Mouse (Mus musculus) midbrain, embryonic 15.5 days (tissue): ENCODE data around the gene Lage3. TPM values are rescaled to one million over a fixed set of nuclear protein-coding genes. Genes with fewer than 3 reads are reported as not detected.
"Not testable (repeated sequence)": the region's sequence is repeated elsewhere in the genome, so short reads cannot be mapped to it uniquely, and the experiment has no call there.

ENCODE experiments used
- ATAC-seq: fragments of 200-750 bp; cut with Nextera tagmentation; replicated peaks from 2 replicates; pipeline ENCODE4 v1.8.0; 2017; ENCODE audit warnings: moderate TSS enrichment
- H3K27ac ChIP-seq: fragments of 300-500 bp; sonication (generic); 2 replicates; pipeline ENCODE4 v1.5.1; 2015; ENCODE audit warnings: mild to moderate bottlenecking, inconsistent platforms
- H3K27me3 ChIP-seq: fragments of 300-500 bp; sonication (generic); replicated peaks from 2 replicates; pipeline ENCODE4 v1.6.1; 2015; ENCODE audit warnings: inconsistent platforms
- H3K36me3 ChIP-seq: fragments of 300-500 bp; sonication (generic); replicated peaks from 2 replicates; pipeline ENCODE4 v1.6.1; 2015; ENCODE audit warnings: inconsistent platforms
- H3K4me1 ChIP-seq: fragments of 300-500 bp; sonication (generic); 2 replicates; pipeline ENCODE4 v1.6.1; 2015; ENCODE audit warnings: inconsistent platforms
- H3K4me2 ChIP-seq: fragments of 300-500 bp; sonication (generic); 2 replicates; pipeline ENCODE4 v1.6.1; 2015; ENCODE audit warnings: inconsistent platforms, mild to moderate bottlenecking, moderate library complexity
- H3K4me3 ChIP-seq: fragments of 300-500 bp; sonication (generic); 2 replicates; pipeline ENCODE4 v1.5.1; 2015; ENCODE audit warnings: mild to moderate bottlenecking, inconsistent platforms
- H3K9ac ChIP-seq: fragments of 300-500 bp; sonication (generic); 2 replicates; pipeline ENCODE4 v1.6.1; 2015; ENCODE audit warnings: mild to moderate bottlenecking, inconsistent platforms
- H3K9me3 ChIP-seq: fragments of 300-500 bp; sonication (generic); 2 replicates; pipeline ENCODE4 v1.6.1; 2016; ENCODE audit warnings: inconsistent platforms
- WGBS: fragments of 180-500 bp; shearing (Covaris S2); methylation state at CpG from one replicate; pipeline ENCODE4 v1.1.7; 2015; ENCODE audit warnings: mixed read lengths; 5-methylcytosine and 5-hydroxymethylcytosine counted together
- polyA plus RNA-seq: library from polyadenylated mRNA; unstranded; fragments of >200 nt; fragmentation: Nextera tagmentation; extraction: Ambion mirVana; gene quantifications from 2 replicates; pipeline ENCODE4 v1.2.1, GENCODE M21; 2015

The Lage3 gene
- polyA plus RNA-seq: 59.8 and 62.3 TPM in 2 replicates

DNA sequence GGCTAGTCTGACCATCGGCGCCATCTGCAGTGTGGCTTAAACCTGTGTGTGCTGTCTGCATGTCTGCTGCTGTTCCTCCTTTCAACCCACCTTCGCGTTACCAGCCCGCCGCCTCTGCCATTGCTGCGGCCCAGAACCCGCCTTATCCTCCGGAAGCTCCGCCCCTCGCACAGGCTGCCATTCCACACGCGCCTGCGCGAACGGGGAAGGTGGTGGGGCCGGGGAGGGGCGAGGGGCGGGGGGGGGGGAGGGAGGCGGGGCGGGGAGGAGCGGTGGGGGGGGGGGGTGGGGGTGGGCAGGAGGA is at the start of gene Lage3:
TSS of gene Lage3 (minus strand) at position 152 of the 304 bp plus-strand sequence.
- Histone ChIP-seq H3K9ac (peak within 1 kb of the TSS; percentile 45), H3K9me3 (no peaks in the 10 kb centered on the region), H3K4me3 (peak within 1 kb of the TSS; percentile 43), H3K4me2 (peak within 1 kb of the TSS; percentile 59), H3K36me3 (no peaks in the 10 kb centered on the region), H3K4me1 (no peaks in the 10 kb centered on the region), H3K27me3 (no peaks in the 10 kb centered on the region), H3K27ac (peak within 1 kb of the TSS; percentile 71)
- WGBS: 19% methylated on average over 12 of the region's 22 CpGs
- ATAC-seq: peak; percentile 93

DNA sequence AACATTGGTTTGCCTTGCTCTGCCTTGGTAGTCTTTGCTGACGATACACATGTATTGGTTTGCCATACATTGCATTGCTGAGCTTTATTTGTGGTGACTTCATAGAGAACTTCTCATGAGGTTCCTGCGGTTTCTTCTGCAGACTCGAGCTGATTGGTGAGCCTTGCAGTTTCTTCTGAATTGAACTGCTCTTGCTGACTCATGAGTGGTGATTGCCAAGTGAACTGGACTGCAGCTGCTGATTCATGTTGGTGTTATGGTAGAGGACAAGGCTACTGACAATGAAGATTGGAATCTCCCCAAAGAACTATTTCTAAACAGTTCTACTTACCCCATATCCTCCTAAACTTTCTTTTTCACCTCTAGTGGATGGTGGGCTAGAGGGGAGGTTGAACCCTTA is 46.7 kb upstream of the Lage3 start:
- Histone ChIP-seq H3K36me3 (no peaks in the 10 kb centered on the region), H3K9ac (no peak overlapping the region), H3K27me3 (no peaks in the 10 kb centered on the region), H3K4me2 (no peak overlapping the region), H3K4me1 (no peaks in the 10 kb centered on the region), H3K4me3 (no peak overlapping the region), H3K9me3 (no peaks in the 10 kb centered on the region), H3K27ac (no peak overlapping the region)
- WGBS: 79% methylated on average over 3 of the region's 3 CpGs
- no peak for ATAC-seq

DNA sequence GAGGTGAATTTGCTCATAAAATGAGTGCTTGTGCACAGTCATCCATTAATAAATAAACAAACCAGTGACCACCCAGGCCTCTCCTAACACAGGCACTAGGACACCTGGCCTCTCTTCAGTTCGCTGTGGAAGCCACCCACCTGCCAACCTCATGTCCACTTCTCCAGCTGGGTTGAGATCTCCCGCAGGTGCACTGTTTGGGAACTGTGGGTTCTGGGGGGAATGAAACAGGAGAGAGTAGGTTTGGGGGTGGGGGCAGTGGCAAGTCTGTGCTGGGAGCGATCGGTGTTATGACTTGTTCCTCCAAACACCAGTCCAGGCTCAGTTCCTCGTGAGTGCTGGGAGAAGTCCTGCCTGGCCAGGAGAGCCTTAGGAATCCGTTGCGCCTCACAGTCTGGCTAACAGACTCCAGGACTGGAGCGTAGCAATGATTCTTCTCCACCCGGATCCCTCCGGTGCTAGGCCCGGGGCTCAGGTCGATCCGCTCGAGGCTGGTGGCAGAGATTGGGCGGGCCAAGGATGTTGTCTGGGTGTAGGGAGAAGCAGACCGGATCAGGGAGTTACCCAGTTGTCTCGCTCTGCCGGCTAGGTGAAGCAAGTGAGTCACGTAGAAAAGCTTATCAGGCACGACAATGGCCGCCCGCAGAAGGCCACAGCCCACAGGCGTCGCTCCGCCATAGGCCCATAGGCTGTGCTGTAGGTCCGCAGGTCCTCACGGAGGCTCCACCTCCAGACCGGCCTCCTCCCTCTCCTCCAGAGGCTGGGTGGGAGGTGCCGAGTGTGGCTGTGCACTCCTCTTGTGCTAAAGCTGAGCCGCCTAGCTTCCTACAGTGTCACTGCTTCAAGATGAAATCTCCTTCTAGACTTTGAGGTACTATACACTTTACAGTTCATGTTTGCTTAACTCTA is 39.4 kb upstream of the Lage3 start, which contains the start of the genes Fam3a and Ikbkg:
TSS of gene Fam3a (minus strand) at position 738 of the 909 bp plus-strand sequence.
TSS of gene Ikbkg (plus strand) at position 756 of the 909 bp plus-strand sequence.
- Histone ChIP-seq H3K9me3 (no peaks in the 10 kb centered on the region), H3K27ac (peak within 1 kb of the TSS; percentile 87), H3K9ac (peak within 1 kb of the TSS; percentile 58), H3K4me1 (peaks cover 16% of the 10 kb centered on the region), H3K4me2 (peak within 1 kb of the TSS; percentile 59), H3K36me3 (no peaks in the 10 kb centered on the region), H3K4me3 (peak within 1 kb of the TSS; percentile 47), H3K27me3 (no peaks in the 10 kb centered on the region)
- peak; percentile 100 for ATAC-seq
- 23% methylated on average over 30 of the region's 30 CpGs for WGBS

DNA sequence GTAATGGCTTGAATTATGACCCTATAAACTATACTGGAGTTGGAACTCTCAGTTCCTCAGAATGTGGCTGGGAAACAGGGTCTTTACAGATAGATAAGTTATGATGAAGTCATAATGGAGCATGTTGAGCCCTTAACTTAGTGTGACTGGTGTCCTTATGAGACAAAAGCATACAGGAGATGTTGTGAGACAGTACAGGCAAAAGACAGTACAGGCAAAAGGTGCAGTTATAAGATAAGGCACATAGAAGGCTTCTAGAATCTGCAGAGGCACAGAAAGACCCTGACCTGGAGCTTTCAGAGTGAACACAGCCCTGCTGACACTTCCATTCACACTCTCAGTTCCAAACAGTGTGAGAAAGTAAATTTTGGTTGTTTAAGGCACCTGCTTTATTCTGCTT is 34.7 kb upstream of the Lage3 start:
- no peak overlapping the region for H3K27ac ChIP-seq
- H3K27me3 ChIP-seq: no peaks in the 10 kb centered on the region
- H3K9ac ChIP-seq: no peak overlapping the region
- peaks cover 11% of the 10 kb centered on the region for H3K4me1 ChIP-seq
- no peaks in the 10 kb centered on the region for H3K36me3 ChIP-seq
- H3K4me2 ChIP-seq: no peak overlapping the region
- H3K9me3 ChIP-seq: no peaks in the 10 kb centered on the region
- no peak overlapping the region for H3K4me3 ChIP-seq
- ATAC-seq: no peak

DNA sequence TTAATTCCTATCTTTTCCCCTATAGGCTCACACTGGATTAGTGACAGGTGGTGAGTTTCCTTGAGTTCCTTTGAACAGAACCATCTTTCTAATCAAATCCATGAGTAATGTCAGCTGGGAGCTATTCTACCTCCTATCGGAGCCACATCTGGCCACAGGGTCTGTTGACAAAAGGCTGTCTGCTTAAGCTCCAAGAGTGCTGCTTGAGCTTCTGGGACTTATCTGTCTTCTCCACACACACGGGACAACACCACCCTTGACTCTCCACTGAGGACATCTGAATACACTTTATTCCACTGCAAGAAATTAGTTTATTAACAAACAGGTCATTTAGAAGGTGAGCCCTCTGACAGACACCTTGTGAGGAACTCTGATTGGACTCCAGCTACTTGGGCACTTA is 31.0 kb upstream of the Lage3 start:
- WGBS: 85% methylated on average over 2 of the region's 2 CpGs
- H3K36me3 ChIP-seq: no peaks in the 10 kb centered on the region

DNA sequence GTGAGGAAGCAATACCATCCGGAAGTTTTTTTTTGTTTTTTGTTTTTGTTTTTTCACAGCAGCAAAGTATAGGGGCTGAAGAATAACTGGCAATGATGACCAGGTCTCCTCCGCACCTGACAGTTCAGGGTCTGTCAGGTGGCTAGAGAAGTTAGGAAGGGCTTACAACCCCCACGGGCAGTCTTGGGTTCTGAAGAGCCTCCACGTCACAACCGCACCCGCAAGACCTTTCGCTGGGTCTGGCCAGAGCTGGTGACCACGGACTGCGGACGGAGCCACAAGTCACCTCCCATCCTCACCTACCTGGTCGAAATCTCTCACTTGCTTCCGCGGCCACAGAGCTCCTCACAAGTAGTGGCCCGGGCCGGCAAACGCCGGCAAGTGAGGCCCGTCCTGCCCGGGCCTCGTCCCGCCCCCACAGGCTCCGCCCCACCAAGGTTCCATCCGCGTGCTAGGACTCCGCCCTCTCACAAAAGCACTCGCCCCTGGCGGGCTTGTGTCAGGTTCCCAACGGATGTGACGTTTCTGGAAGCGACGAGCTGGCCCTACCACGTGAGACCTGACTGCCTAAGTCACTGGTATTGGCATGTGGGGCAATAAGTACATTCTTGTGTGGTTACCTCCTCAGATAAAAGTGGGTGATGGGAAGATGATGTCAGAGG is 19.6 kb upstream of the Lage3 start, which contains the start of the genes Ubl4a and Slc10a3:
TSS of gene Ubl4a (minus strand) at position 331 of the 662 bp plus-strand sequence.
TSS of gene Slc10a3 (minus strand) at position 462 of the 662 bp plus-strand sequence.
- H3K27me3 ChIP-seq: no peaks in the 10 kb centered on the region
- H3K4me2 ChIP-seq: peak within 1 kb of the TSS; percentile 71
- H3K4me3 ChIP-seq: peak within 1 kb of the TSS; percentile 47
- peak within 1 kb of the TSS; percentile 38; the same call in 1 of the 2 replicates for H3K27ac ChIP-seq
- H3K36me3 ChIP-seq: no peaks in the 10 kb centered on the region
- ATAC-seq: peak; percentile 87
- no peaks in the 10 kb centered on the region for H3K9me3 ChIP-seq
- peaks cover 5% of the 10 kb centered on the region; the same call in 1 of the 2 replicates for H3K4me1 ChIP-seq
- peak within 1 kb of the TSS; percentile 41 for H3K9ac ChIP-seq
- WGBS: 32% methylated on average over 32 of the region's 32 CpGs

More for the DNA sequence above, 31.0 kb upstream of the Lage3 start:
- no peak overlapping the region for H3K4me2 ChIP-seq
- no peaks in the 10 kb centered on the region for H3K27me3 ChIP-seq
- H3K4me3 ChIP-seq: no peak overlapping the region
- H3K4me1 ChIP-seq: no peaks in the 10 kb centered on the region
- no peaks in the 10 kb centered on the region for H3K9me3 ChIP-seq
- no peak for ATAC-seq
- H3K27ac ChIP-seq: no peak overlapping the region
- H3K9ac ChIP-seq: no peak overlapping the region

DNA sequence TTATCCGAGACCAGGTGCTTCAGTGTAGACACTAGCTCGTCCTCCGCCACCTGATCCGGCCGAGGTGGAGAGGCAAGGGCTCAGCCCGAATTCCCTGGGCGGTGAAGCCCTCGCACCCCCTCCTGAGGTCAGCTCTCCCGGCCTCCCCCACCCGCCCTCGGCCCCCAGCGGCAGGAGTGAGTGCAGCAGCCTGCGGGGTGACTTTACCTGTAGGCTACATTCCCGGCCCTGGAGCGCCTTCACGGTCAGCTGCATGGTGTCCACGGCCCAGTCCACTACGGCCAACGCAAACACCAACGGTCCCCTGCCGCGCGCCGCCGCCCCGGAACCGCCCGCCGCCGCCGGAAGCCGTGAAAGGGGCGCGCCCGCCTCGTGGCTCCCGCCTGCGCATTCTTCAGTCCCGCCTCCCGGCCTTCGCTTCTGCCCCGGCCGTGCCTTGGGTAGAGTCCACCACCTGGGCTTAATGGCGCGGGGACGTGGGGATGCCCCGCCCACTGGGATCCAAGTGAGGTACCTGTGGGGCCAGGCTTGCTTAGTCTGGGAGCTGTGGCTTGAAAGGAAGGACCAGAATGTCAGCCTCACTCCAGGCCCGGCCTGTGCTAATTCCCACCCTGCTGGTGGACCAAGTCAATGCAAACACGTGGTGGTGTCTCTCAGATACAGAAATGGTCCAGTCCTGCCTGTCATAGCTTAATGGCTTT is 14.9 kb upstream of the Lage3 start:
- peak overlapping the region; percentile 82 for H3K27ac ChIP-seq
- H3K36me3 ChIP-seq: no peaks in the 10 kb centered on the region
- peak overlapping the region; percentile 71 for H3K9ac ChIP-seq
- H3K9me3 ChIP-seq: no peaks in the 10 kb centered on the region
- WGBS: 18% methylated on average over 49 of the region's 49 CpGs
- H3K4me2 ChIP-seq: peak overlapping the region; percentile 65
- peak; percentile 85 for ATAC-seq
- peaks cover 11% of the 10 kb centered on the region for H3K4me1 ChIP-seq
- H3K27me3 ChIP-seq: no peaks in the 10 kb centered on the region
- peak overlapping the region; percentile 57 for H3K4me3 ChIP-seq

DNA sequence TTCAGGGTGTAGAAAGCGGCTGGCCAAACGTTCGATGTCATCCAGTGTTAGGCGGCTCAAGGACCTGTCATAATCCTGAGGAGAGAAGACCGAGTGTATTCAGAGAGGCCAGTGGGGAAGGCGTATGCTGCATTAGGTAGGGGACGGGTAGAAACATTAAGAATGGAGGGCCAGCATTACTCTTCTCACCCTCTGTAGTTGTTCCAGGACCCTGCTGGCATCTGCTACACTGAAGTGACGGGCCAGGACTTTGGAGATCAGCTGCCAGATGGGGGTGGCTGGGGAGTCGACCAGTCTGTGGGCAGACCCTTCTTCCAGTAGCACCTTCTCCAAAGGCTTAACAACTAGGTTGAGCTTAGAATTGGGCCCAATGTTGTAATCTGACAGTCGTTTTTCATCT is 14.1 kb upstream of the Lage3 start:
- Histone ChIP-seq H3K9ac (peak overlapping the region; percentile 71), H3K27ac (no peak overlapping the region), H3K36me3 (no peaks in the 10 kb centered on the region), H3K4me1 (peaks cover 11% of the 10 kb centered on the region), H3K4me2 (peak overlapping the region; percentile 65), H3K9me3 (no peaks in the 10 kb centered on the region), H3K27me3 (no peaks in the 10 kb centered on the region), H3K4me3 (peak overlapping the region; percentile 57)
- whole genome bisulfite sequencing: 68% methylated on average over 10 of the region's 10 CpGs
- no peak for ATAC-seq

DNA sequence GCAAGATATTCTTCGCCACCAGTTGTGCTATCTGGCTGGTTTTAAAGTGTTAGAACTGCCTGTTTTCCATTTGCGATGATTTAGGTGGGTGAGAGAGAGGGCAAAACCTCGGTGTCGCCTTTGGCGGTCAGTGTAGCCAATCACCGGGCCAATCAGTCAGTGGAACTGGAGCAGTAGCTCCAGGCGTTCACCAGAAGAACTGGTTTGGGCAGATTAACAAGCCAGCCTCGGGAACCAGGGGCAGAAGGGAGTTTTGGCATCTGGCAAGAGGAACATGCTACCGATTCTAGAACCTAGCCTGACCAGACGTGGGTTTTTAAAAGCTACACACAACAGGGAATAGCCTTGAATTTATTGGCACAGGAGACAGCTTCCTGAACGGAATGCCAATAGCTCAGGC is 5.8 kb upstream of the Lage3 start:
- no peak for ATAC-seq
- Histone ChIP-seq H3K27me3 (no peaks in the 10 kb centered on the region), H3K4me3 (no peak overlapping the region), H3K27ac (no peak overlapping the region), H3K4me1 (no peaks in the 10 kb centered on the region), H3K4me2 (no peak overlapping the region), H3K9ac (no peak overlapping the region), H3K9me3 (no peaks in the 10 kb centered on the region), H3K36me3 (no peaks in the 10 kb centered on the region)
- WGBS: 63% methylated on average over 11 of the region's 11 CpGs

DNA sequence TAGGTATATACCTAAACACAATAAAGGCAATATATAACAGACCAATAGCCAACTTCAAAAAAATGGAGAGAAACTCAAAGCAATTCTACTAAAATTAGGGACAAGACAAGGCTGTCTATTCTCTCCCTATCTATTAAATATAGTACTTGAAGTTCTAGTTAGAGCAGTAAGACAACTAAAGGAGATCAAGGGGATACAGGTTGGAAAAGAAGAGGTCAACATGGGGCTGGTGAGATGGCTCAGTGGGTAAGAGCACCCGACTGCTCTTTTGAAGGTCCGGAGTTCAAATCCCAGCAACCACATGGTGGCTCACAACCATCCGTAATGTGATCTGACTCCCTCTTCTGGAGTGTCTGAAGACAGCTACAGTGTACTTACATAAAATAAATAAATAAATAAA is 3.7 kb upstream of the Lage3 start:
- not testable (repeated sequence) for ATAC-seq, H3K27me3 ChIP-seq, H3K27ac ChIP-seq, H3K4me1 ChIP-seq, H3K4me3 ChIP-seq, H3K9ac ChIP-seq, H3K4me2 ChIP-seq, H3K36me3 ChIP-seq, H3K9me3 ChIP-seq
- WGBS: 89% methylated on average over 3 of the region's 3 CpGs

DNA sequence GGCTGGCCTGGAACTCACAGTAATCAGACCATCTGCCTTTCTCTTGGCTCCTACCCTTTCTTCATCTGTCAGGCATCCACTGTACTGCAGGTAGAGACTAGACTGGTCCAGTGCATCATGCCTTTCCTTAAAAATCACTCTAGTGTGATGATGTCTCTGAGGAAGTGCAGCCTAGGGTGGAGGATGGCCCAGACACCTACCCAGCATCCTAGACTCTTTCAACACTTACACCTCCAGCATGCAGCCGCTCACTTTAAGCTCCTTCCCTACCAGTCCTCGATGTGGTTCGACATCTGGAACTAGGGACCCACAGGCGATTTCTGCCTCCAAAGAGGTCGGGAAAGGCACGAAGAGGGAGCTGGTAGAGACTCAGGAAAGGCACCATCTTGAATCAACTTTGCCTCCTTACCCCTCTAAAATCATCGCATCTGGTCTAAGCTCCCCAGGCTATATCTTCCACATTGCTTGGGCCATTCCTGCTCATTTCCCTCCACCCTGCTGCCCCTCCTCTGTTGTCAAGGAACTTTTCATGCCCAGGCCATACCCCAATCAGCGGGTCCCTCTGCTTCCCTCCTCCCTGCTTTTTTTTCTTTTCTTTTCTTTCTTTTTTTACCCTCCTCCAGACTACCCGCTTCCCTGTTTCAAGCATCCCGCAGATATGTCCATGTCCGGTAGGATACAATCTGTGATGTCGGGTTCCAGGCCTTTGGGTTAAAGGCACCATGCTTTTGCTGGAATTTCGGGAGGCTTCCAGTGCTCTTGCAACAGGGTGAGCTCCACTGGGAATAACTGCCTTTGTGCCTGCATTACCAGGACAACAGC is 562 bp downstream of the Lage3 start:
- Histone ChIP-seq H3K9ac (peak overlapping the region; percentile 45), H3K4me3 (peak overlapping the region; percentile 43), H3K9me3 (no peaks in the 10 kb centered on the region), H3K4me2 (peak overlapping the region; percentile 59), H3K36me3 (no peaks in the 10 kb centered on the region), H3K27ac (peak overlapping the region; percentile 71), H3K4me1 (no peaks in the 10 kb centered on the region), H3K27me3 (no peaks in the 10 kb centered on the region)
- ATAC-seq: peak; percentile 55
- 19% methylated on average over 13 of the region's 13 CpGs for WGBS
